1 mouse cellular context compared by ENCODE assay signal in genomic region chr3:89390699-89391662, GRCm38 (mm10).
A peak's percentile ranks its signal among the peaks of the same experiment; 100 is the strongest.
TF ChIP-seq lines count a peak whose summit lies in the region.

No protein-coding gene starts in this region.

TF ChIP-seq in CH12.LX, 34 proteins besides CTCF, POLR2A, EP300 and RAD21 (continued from another document):
- TF ChIP-seq MAZ (IDR thresholded peaks at IDR 0.05; ENCODE audit: low read depth, low read length): peak; percentile 64; the same call in 1 of the 2 replicates
- TF ChIP-seq MAX (IDR thresholded peaks at IDR 0.05; ENCODE audit: low read length): no peak
- TF ChIP-seq BHLHE40 (IDR thresholded peaks at IDR 0.05; ENCODE audit: low read depth, low read length): 0 out of 2 replicates have a peak, but pooled peaks have one; percentile 15
- no peak for TF ChIP-seq RCOR1 (conservative IDR thresholded peaks at IDR 0.05; ENCODE audit: low read depth, low read length)
- TF ChIP-seq E2F4 (IDR thresholded peaks at IDR 0.05; ENCODE audit: insufficient replicate concordance, low read depth, low read length): no peak
- no peak for TF ChIP-seq ZNF384 (IDR thresholded peaks at IDR 0.05; ENCODE audit: low read depth, low read length)
- no peak for TF ChIP-seq MYC (IDR thresholded peaks at IDR 0.05; ENCODE audit: low read depth, low read length)
- no peak for TF ChIP-seq SMC3 (IDR thresholded peaks at IDR 0.05; ENCODE audit: low read depth, low read length)
- TF ChIP-seq CHD2 (IDR thresholded peaks at IDR 0.05; ENCODE audit: low read length): peak; percentile 53; the same call in 1 of the 2 replicates
- no peak for TF ChIP-seq MXI1 (IDR thresholded peaks at IDR 0.05; ENCODE audit: low read depth, low read length)
- TF ChIP-seq JUND (conservative IDR thresholded peaks at IDR 0.05; ENCODE audit: low read depth, low read length): no peak
- peak; percentile 7; the same call in 1 of the 2 replicates for TF ChIP-seq MEF2A (IDR thresholded peaks at IDR 0.05; ENCODE audit: borderline replicate concordance, low read depth, low read length)
- TF ChIP-seq USF2 (conservative IDR thresholded peaks at IDR 0.05; ENCODE audit: low read depth, low read length): no peak
- no peak for TF ChIP-seq ZMIZ1 (IDR thresholded peaks at IDR 0.05; ENCODE audit: low read depth, low read length)
- no peak for TF ChIP-seq POLR2AphosphoS2 (IDR thresholded peaks at IDR 0.05; ENCODE audit: low read depth, low read length)
- no peak for TF ChIP-seq USF1 (IDR thresholded peaks at IDR 0.05; ENCODE audit: low read depth, low read length)
- no peak for TF ChIP-seq NRF1 (IDR thresholded peaks at IDR 0.05; ENCODE audit: low read depth, low read length)
- no peak for TF ChIP-seq SIN3A (IDR thresholded peaks at IDR 0.05; ENCODE audit: low read length)
- no peak for TF ChIP-seq MAFK (IDR thresholded peaks at IDR 0.05; ENCODE audit: insufficient replicate concordance, low read length)
- no peak for TF ChIP-seq KAT2A (IDR thresholded peaks at IDR 0.05; ENCODE audit: insufficient replicate concordance, low read length)
- TF ChIP-seq ZC3H11A (IDR thresholded peaks at IDR 0.05; ENCODE audit: low read depth, low read length): no peak
- TF ChIP-seq IRF4 (IDR thresholded peaks at IDR 0.05; ENCODE audit: low read depth, low read length): no peak
- TF ChIP-seq TBP (conservative IDR thresholded peaks at IDR 0.05; ENCODE audit: low read depth, low read length): 0 out of 2 replicates have a peak, but pooled peaks have one; percentile 23
- no peak for TF ChIP-seq ZKSCAN1 (IDR thresholded peaks at IDR 0.05; ENCODE audit: borderline replicate concordance, low read depth, low read length)
- TF ChIP-seq TCF12 (IDR thresholded peaks at IDR 0.05; ENCODE audit: low read depth, low read length): peak; percentile 22
- no peak for TF ChIP-seq HCFC1 (IDR thresholded peaks at IDR 0.05; ENCODE audit: low read depth, low read length)
- TF ChIP-seq ELF1 (IDR thresholded peaks at IDR 0.05; ENCODE audit: low read depth, low read length): no peak
- 0 out of 2 replicates have a peak, but pooled peaks have one; percentile 7 for TF ChIP-seq NELFE (IDR thresholded peaks at IDR 0.05; ENCODE audit: low read depth, low read length)
- no peak for TF ChIP-seq PAX5 (IDR thresholded peaks at IDR 0.05; ENCODE audit: low read length)
- no peak for TF ChIP-seq JUN (IDR thresholded peaks at IDR 0.05; ENCODE audit: insufficient read depth, low read depth, low read length)
